Mouse (Mus musculus) liver, adult 2 months (tissue): ENCODE measurements around the gene Ptpn23.

Source experiments
- CTCF ChIP-seq: fragments of 200-500 bp; IDR thresholded peaks from 2 replicates; pipeline ENCODE4 v1.5.1; 2011; ENCODE audit warnings: low read depth, low read length, control low read depth
- POLR2A ChIP-seq: fragments of 200-500 bp; IDR thresholded peaks from 2 replicates; pipeline ENCODE4 v1.6.1; 2011; ENCODE audit warnings: low read length, control low read depth; ENCODE audit not compliant: insufficient read depth; ENCODE audit errors: extremely low read depth

GRCm38 (mm10) chr9:110440049-110440448 is 32.0 kb upstream of the Ptpn23 start:
- no peak for TF ChIP-seq POLR2A
- TF ChIP-seq CTCF = no peak
